Mouse (Mus musculus) cerebellum, postnatal 14 days (tissue): ENCODE measurements at regions not wholly inside any gene's neighbourhood (a gene's known extent, or its start where the extent isn't known, plus 50 kb on each side); places are given as distances from the start of the nearest gene placed in this dataset.
"Not testable (repeated sequence)": the region's sequence is repeated elsewhere in the genome, so short reads cannot be mapped to it uniquely, and the experiment has no call there.

Source experiments
- DNase-seq, 2 experiments: peaks; one replicate each; pipeline ENCODE4 v3.0.0; 2021; ENCODE audit warnings: mixed read lengths in 2 of 2

- peak; percentile 42 to 54 for DNase-seq
Observed at GRCm38 (mm10) chr12:79989582-79990110, 123.2 kb downstream of the Zfp36l1 start.

GRCm38 (mm10) chr12:79988401-79989358 is 124.1 kb downstream of the Zfp36l1 start:
- DNase-seq, result peak; percentile 74

GRCm38 (mm10) chr12:79986241-79986976 is 126.4 kb downstream of the Zfp36l1 start:
- no peak for DNase-seq

- no peak for DNase-seq
Observed at GRCm38 (mm10) chr12:79984985-79985747, 127.6 kb downstream of the Zfp36l1 start.

GRCm38 (mm10) chr12:79984025-79984790 is 128.6 kb downstream of the Zfp36l1 start:
- no peak for DNase-seq

GRCm38 (mm10) chr12:79983232-79983631 is 129.6 kb downstream of the Zfp36l1 start:
- no peak for DNase-seq

- DNase-seq, result not testable (repeated sequence)
Observed at GRCm38 (mm10) chr12:79982497-79982896, 130.3 kb downstream of the Zfp36l1 start.

GRCm38 (mm10) chr12:79980711-79981110 is 132.1 kb downstream of the Zfp36l1 start:
- no peak for DNase-seq

GRCm38 (mm10) chr12:79977136-79977535 is 135.7 kb downstream of the Zfp36l1 start:
- DNase-seq, result no peak

GRCm38 (mm10) chr12:79975466-79976239 is 137.2 kb downstream of the Zfp36l1 start:
- no peak for DNase-seq

GRCm38 (mm10) chr12:79975050-79975449 is 137.8 kb downstream of the Zfp36l1 start:
- DNase-seq, result no peak

GRCm38 (mm10) chr12:79974530-79974929 is 138.3 kb downstream of the Zfp36l1 start:
- no peak for DNase-seq

GRCm38 (mm10) chr12:79973566-79974230 is 139.1 kb downstream of the Zfp36l1 start:
- DNase-seq, result no peak

GRCm38 (mm10) chr12:79970981-79971390 is 141.8 kb downstream of the Zfp36l1 start:
- no peak for DNase-seq

GRCm38 (mm10) chr12:79970227-79970901 is 142.4 kb downstream of the Zfp36l1 start:
- no peak for DNase-seq

- DNase-seq, result no peak
Observed at GRCm38 (mm10) chr12:79969346-79970226, 143.2 kb downstream of the Zfp36l1 start.

GRCm38 (mm10) chr12:79968676-79969075 is 144.1 kb downstream of the Zfp36l1 start:
- DNase-seq, result no peak

- no peak for DNase-seq
Observed at GRCm38 (mm10) chr12:79967491-79968255, 145.1 kb downstream of the Zfp36l1 start.
